Mouse (Mus musculus): Measurements from ENCODE around the gene Golga7b.

DNA sequence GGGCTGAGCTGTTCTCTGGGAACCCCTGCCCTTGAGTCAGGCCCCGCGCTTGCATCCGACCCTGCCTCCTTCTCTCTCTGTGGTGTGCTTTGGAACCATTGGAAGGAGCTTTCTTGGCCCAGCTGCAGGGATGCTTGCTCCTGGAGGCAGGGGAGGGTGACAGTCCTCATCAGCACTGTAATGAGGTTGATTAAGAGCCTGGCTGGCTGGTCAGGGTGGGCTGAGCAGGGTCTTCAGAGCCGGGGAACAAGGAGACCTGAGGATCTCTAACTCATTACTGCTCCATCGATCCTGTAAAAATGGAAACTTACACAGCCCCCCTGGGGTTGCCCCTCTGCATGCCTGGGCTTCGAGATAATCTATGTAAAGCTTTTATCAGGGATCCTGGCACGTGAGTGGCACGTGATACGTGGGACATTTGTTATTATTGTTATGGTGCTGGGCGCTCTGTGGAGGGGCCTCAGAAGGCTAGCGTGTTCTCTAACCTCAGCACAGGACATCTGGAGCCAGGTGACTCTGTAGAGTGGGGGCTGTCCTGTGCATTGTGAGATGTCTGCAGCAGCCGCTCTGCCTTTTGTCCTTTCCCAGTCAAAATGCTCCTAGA, 55.9 kb downstream of the Golga7b start:
- no peak for TF ChIP-seq CTCF (IDR thresholded peaks at IDR 0.05; ENCODE audit: extremely low read depth, insufficient read depth, insufficient read length, insufficient replicate concordance)
- no peak for TF ChIP-seq POLR2A (IDR thresholded peaks at IDR 0.05; ENCODE audit: low read depth, low read length)
